Mouse (Mus musculus) small intestine, adult 2 months (tissue): ENCODE results near the gene Ctsh. TPM values are rescaled to one million over a fixed set of nuclear protein-coding genes. Genes with fewer than 3 reads are reported as not detected.

ENCODE experiments used
- H3K27ac ChIP-seq: fragments of 200-500 bp; 2 replicates; pipeline ENCODE4 v1.5.1; 2012; ENCODE audit warnings: low read depth, low read length, control low read depth, inconsistent platforms; ENCODE audit not compliant: insufficient read depth
- H3K27me3 ChIP-seq: fragments of 200-500 bp; 2 replicates; pipeline ENCODE4 v1.6.1; 2012; ENCODE audit warnings: mild to moderate bottlenecking, moderate library complexity, low read length, inconsistent platforms; ENCODE audit not compliant: control insufficient read depth, insufficient read depth
- H3K36me3 ChIP-seq: fragments of 200-500 bp; 2 replicates; pipeline ENCODE4 v1.6.1; 2012; ENCODE audit warnings: mild to moderate bottlenecking, low read length, control low read depth, inconsistent platforms; ENCODE audit not compliant: control insufficient read depth, insufficient read depth
- H3K4me1 ChIP-seq: fragments of 200-500 bp; 2 replicates; pipeline ENCODE4 v1.6.1; 2012; ENCODE audit warnings: low read length, inconsistent platforms, mixed read lengths; ENCODE audit not compliant: control insufficient read depth, insufficient read depth, insufficient read length
- H3K4me3 ChIP-seq: fragments of 200-500 bp; 2 replicates; pipeline ENCODE4 v1.5.1; 2012; ENCODE audit warnings: low read depth, mild to moderate bottlenecking, control low read depth, inconsistent platforms, low read length, moderate library complexity
- CTCF ChIP-seq: fragments of 200-500 bp; IDR thresholded peaks from 2 replicates; pipeline ENCODE4 v1.5.1; 2012; ENCODE audit warnings: low read depth, mild to moderate bottlenecking, control low read depth, inconsistent platforms, low read length, moderate library complexity, mixed read lengths; ENCODE audit not compliant: insufficient replicate concordance, insufficient read length; ENCODE audit errors: extremely low read depth
- POLR2A ChIP-seq: fragments of 200-500 bp; IDR thresholded peaks from 2 replicates; pipeline ENCODE4 v1.6.1; 2012; ENCODE audit warnings: low read depth, mild to moderate bottlenecking, control low read depth, inconsistent platforms, low read length, moderate library complexity
- WGBS: fragments of 180-500 bp; shearing (Covaris S2); methylation state at CpG from one replicate; pipeline ENCODE4 v1.1.7; 2018; 5-methylcytosine and 5-hydroxymethylcytosine counted together
- polyA plus RNA-seq: library from polyadenylated mRNA; depleted of rRNA; stranded (reverse); fragments of >200 nt; gene quantifications from 2 replicates; pipeline ENCODE4 v1.2.3, GENCODE M21; 2012

The Ctsh gene
- polyA plus RNA-seq, 1 experiment = 24.9 TPM

DNA sequence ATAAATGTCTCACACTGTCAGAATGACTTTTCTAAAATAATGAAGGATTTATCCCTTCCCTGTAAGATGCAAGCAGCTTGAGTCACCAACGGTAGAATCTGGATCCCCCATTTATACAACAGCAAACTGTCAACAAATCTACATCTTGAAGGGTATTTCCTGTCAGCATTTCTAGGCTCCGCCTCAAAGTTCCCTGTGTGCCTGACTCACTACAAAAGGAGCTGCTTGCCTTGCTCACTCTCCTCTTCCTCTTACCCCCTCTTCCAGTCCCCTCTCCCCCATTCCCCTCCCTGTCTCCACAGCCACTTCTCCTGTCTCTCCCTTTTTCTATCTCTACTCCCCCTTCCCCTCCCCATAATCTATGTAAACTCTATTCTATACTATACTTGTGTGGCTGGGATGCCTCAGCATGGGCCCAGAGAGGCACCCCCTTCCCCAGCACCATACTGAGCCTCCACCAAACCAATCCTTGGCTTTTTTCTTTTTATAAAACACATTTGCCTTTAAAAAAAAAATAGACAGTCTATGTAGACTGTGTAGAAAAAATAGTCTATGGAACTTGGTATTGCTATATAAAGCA is 34.0 kb downstream of the Ctsh start:
- H3K4me3 ChIP-seq = no peak overlapping the region
- TF ChIP-seq CTCF (no peak), POLR2A (no peak)
- no peak overlapping the region for H3K27ac ChIP-seq
- WGBS = 80% methylated on average over 2 of the region's 2 CpGs
- H3K27me3 ChIP-seq = no peaks in the 10 kb centered on the region
- H3K4me1 ChIP-seq = no peaks in the 10 kb centered on the region
- H3K36me3 ChIP-seq = peaks cover 31% of the 10 kb centered on the region

DNA sequence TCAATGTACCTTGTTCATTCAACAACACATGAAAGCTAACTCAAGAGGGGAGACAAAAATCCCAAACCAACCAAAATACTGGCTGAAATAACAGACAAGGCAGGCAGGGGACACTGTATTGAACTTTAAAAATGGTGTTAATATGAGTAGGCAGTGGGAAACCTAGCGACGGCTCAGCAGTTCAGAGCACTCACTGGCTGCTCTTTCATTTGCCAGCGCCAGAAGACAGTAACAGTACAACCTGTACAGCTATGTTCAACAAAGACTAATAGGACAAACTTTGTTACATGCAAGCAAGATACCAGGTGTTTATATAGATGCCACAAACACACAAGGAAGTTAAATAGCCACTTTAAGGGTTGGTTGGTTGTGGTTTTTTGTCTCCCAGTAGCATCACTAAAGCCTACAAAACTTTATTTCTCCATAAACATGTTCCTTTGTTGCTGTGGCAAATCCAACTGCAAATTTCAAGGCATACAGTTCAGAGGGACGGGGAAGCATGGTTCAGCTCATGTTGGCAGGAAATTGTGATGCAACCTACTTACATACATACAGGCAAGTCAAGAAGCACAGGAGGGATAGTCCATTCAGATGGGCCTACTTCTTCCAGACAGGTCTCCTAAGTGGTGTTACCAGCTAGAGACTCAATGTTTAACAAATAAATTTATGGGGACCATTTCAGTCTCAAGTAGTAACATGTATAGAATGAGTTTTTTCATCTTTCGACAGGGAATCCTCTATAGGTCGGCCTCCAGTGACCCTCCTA is 35.6 kb downstream of the Ctsh start:
- 95% methylated on average over 6 of the region's 6 CpGs for WGBS
- peaks cover 33% of the 10 kb centered on the region for H3K36me3 ChIP-seq
- no peaks in the 10 kb centered on the region for H3K4me1 ChIP-seq
- no peak overlapping the region for H3K27ac ChIP-seq
- TF ChIP-seq CTCF (no peak), POLR2A (no peak)
- no peak overlapping the region for H3K4me3 ChIP-seq
- H3K27me3 ChIP-seq = no peaks in the 10 kb centered on the region

DNA sequence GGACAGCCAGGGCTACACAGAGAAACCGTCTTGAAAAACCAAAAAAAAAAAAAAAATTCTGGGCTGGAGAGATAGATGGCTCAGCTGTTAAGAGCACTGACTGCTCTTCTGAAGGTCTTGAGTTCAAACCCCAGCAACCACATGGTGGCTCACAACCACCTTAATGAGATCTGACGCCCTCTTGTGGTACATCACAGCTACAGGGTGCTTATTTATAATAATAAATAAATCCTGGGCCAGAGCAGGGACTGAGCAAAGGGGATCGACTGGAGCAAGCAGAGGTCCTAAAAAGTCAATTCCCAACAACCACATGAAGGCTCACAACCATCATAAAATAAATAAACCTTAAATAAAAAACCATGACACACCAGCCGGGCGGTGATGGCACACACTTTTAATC is 45.0 kb downstream of the Ctsh start:
- H3K27ac ChIP-seq = no peak overlapping the region
- peaks cover 55% of the 10 kb centered on the region for H3K36me3 ChIP-seq
- H3K4me1 ChIP-seq = no peaks in the 10 kb centered on the region
- H3K4me3 ChIP-seq = no peak overlapping the region
- H3K27me3 ChIP-seq = no peaks in the 10 kb centered on the region
- TF ChIP-seq POLR2A = no peak
- TF ChIP-seq CTCF = peak; percentile 11; the same call in 1 of the 2 replicates
- WGBS = 78% methylated on average over 5 of the region's 5 CpGs

DNA sequence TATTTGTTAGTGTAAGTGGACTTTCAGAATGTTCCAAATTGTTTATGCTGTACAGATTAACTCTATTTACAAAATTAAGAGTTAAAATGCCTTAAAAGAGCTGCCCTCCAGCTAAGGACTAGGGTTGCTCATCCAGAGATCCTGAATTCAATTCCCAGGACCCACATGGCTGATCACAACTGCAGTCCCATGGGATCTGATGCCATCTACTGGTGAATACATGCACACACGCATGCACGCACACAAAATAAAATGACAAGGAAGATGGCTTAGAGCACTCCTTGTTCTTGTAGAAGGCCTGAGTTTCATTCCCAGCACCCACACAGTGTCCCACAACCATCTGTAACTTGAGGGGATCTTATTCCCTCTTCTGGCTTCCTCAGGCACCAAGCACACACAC is 46.8 kb downstream of the Ctsh start:
- H3K4me3 ChIP-seq = no peak overlapping the region
- 61% methylated on average over 2 of the region's 2 CpGs for WGBS
- H3K4me1 ChIP-seq = no peaks in the 10 kb centered on the region
- no peaks in the 10 kb centered on the region for H3K27me3 ChIP-seq
- no peak overlapping the region for H3K27ac ChIP-seq
- H3K36me3 ChIP-seq = peaks cover 53% of the 10 kb centered on the region
- TF ChIP-seq CTCF (peak; percentile 51; the same call in 1 of the 2 replicates), POLR2A (no peak)

DNA sequence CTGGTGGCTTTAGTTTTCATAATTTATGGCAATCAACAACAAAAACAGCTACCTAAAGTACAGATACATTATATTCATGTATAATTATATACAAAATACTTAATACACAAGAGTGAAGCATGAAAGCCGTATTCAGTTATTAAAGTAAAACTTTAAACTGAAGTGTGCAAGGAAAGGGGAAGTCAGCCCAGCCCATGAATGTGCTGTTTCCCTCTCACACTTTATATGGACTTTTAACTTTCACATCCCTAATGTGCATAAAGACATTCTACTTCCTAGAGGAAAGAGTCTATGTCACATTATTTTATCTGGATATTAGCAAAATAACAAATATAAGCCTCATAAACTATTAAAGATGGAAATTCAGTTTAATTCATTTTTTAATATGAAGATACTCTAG is 51.5 kb downstream of the Ctsh start:
- TF ChIP-seq CTCF = no peak
- no peak for TF ChIP-seq POLR2A
- H3K27ac ChIP-seq = no peak overlapping the region
- H3K4me3 ChIP-seq = no peak overlapping the region
- WGBS = 78% methylated on average over 1 of the region's 1 CpGs
- peaks cover 37% of the 10 kb centered on the region for H3K36me3 ChIP-seq
- no peaks in the 10 kb centered on the region for H3K27me3 ChIP-seq
- H3K4me1 ChIP-seq = 0 out of 2 replicates have a peak, but pooled peaks cover 2% of the 10 kb centered on the region

DNA sequence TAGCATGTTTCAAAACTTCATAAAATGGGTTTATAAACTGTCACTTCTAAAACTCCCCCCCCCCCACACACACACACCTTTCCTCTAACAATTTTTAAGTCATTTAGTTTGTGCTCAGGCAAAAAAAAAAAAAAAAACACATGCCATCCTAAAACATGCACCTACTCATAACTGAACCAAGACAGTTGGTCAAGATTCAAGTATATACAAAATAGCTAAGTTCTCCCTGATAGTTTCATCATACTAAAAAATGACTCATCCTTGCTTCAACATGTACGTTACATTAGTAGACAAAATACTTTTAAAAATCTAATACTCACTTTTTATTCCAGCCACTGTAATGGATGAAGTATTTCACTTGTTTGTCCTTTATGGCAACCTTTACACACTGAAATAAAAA is 53.0 kb downstream of the Ctsh start:
- peaks cover 30% of the 10 kb centered on the region for H3K36me3 ChIP-seq
- H3K4me1 ChIP-seq = 0 out of 2 replicates have a peak, but pooled peaks cover 2% of the 10 kb centered on the region
- TF ChIP-seq POLR2A = no peak
- TF ChIP-seq CTCF = no peak
- no peak overlapping the region for H3K4me3 ChIP-seq
- H3K27me3 ChIP-seq = no peaks in the 10 kb centered on the region
- 82% methylated on average over 1 of the region's 1 CpGs for WGBS
- no peak overlapping the region for H3K27ac ChIP-seq

DNA sequence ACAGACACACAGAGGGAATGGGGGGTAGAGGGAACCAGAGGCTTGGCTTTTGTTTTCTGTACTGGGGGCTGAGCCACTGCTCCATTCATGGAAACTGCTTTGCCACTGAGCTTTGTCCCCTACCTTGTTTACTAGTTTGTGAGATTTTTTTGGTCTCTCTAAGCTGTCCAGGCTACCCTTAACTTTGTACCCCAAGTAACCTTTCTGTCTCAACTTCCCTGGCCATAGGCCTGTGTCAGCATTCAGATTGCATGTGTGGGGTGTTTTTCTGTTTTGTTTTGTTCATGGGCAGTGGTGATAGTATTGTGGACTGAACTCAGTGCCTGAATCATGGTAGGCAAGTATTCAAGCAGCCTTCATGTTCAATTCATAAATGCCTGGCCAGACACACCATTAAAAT is 54.3 kb downstream of the Ctsh start:
- H3K4me3 ChIP-seq = no peak overlapping the region
- TF ChIP-seq POLR2A (no peak), CTCF (no peak)
- H3K36me3 ChIP-seq = peaks cover 25% of the 10 kb centered on the region
- peaks cover 6% of the 10 kb centered on the region; the same call in 1 of the 2 replicates for H3K4me1 ChIP-seq
- H3K27ac ChIP-seq = no peak overlapping the region
- no peaks in the 10 kb centered on the region for H3K27me3 ChIP-seq
